Mouse (Mus musculus) lung, postnatal 0 days (tissue): ENCODE results near the gene Jam2.

Experiments
- CTCF ChIP-seq: IDR thresholded peaks from 2 replicates; pipeline ENCODE4 v1.5.1; 2016; ENCODE audit warnings: antibody characterized with exemption, mild to moderate bottlenecking
- EP300 ChIP-seq: IDR thresholded peaks from 2 replicates; pipeline ENCODE4 v1.6.1; 2016; ENCODE audit warnings: antibody characterized with exemption, mild to moderate bottlenecking, control low read depth

GRCm38 (mm10) chr16:84790595-84791165 is 16.8 kb downstream of the Jam2 start:
- TF ChIP-seq EP300: no peak
- no peak for TF ChIP-seq CTCF
